Mouse (Mus musculus) right cerebral cortex, adult 2 months (tissue): ENCODE results near the gene Samd14.
"Not testable (repeated sequence)": the region's sequence is repeated elsewhere in the genome, so short reads cannot be mapped to it uniquely, and the experiment has no call there.

Experiments used
- DNase-seq, 2 experiments: peaks; one replicate each; pipeline ENCODE4 v3.0.0; 2021 to 2022; ENCODE audit warnings: low spot score in 2 of 2

Samd14 gene

GRCm38 (mm10) chr11:95009629-95010014, at the start of gene Samd14:
Gene Samd14 (plus strand): TSS chr11:95009879.
- DNase-seq, result peak; percentile 61

- no peak for DNase-seq
Measured at GRCm38 (mm10) chr11:94962534-94963101, 47.1 kb upstream of the Samd14 start.

- DNase-seq, result no peak
Measured at GRCm38 (mm10) chr11:94967419-94967818, 42.3 kb upstream of the Samd14 start, which contains the start of gene Hils1. Gene Hils1 (plus strand): TSS chr11:94967593.

GRCm38 (mm10) chr11:94968187-94968586, 41.5 kb upstream of the Samd14 start:
- no peak for DNase-seq

GRCm38 (mm10) chr11:94969709-94970108, 40.0 kb upstream of the Samd14 start:
- DNase-seq, result not testable (repeated sequence)

- peak; percentile 83 to 91 for DNase-seq
Measured at GRCm38 (mm10) chr11:94970210-94970943, 39.3 kb upstream of the Samd14 start.

GRCm38 (mm10) chr11:94971895-94972615, 37.6 kb upstream of the Samd14 start:
- DNase-seq, result no peak

- no peak for DNase-seq
Measured at GRCm38 (mm10) chr11:94972887-94973286, 36.8 kb upstream of the Samd14 start.

- DNase-seq, result no peak
Measured at GRCm38 (mm10) chr11:94973313-94973712, 36.4 kb upstream of the Samd14 start.

GRCm38 (mm10) chr11:94974951-94975350, 34.7 kb upstream of the Samd14 start:
- DNase-seq, result no peak

- DNase-seq, result no peak
Measured at GRCm38 (mm10) chr11:94976199-94976598, 33.5 kb upstream of the Samd14 start, which contains the start of gene Sgca. Gene Sgca (minus strand): TSS chr11:94976327.

- no peak for DNase-seq
Measured at GRCm38 (mm10) chr11:94978178-94978915, 31.3 kb upstream of the Samd14 start.

- DNase-seq, result peak; percentile 95 to 99
Measured at GRCm38 (mm10) chr11:94978947-94979346, 30.7 kb upstream of the Samd14 start.

GRCm38 (mm10) chr11:94979462-94980179, 30.1 kb upstream of the Samd14 start:
- no peak for DNase-seq

GRCm38 (mm10) chr11:94985140-94985539, 24.5 kb upstream of the Samd14 start:
- DNase-seq, result no peak

GRCm38 (mm10) chr11:94985822-94986221, 23.9 kb upstream of the Samd14 start:
- no peak for DNase-seq

GRCm38 (mm10) chr11:94986435-94986834, 23.2 kb upstream of the Samd14 start:
- no peak for DNase-seq

GRCm38 (mm10) chr11:94987341-94987740, 22.3 kb upstream of the Samd14 start:
- DNase-seq, result no peak

GRCm38 (mm10) chr11:94987851-94988250, 21.8 kb upstream of the Samd14 start:
- no peak for DNase-seq

GRCm38 (mm10) chr11:94988780-94989561, 20.7 kb upstream of the Samd14 start:
- no peak for DNase-seq
